Mouse (Mus musculus): ENCODE measurements around the gene Lzic. TPM values are rescaled to one million over a fixed set of nuclear protein-coding genes. Genes with fewer than 3 reads are reported as not detected.

Gene Lzic
- total and polyA plus RNA-seq, 2 experiments: 5.3 to 5.7 TPM

DNA sequence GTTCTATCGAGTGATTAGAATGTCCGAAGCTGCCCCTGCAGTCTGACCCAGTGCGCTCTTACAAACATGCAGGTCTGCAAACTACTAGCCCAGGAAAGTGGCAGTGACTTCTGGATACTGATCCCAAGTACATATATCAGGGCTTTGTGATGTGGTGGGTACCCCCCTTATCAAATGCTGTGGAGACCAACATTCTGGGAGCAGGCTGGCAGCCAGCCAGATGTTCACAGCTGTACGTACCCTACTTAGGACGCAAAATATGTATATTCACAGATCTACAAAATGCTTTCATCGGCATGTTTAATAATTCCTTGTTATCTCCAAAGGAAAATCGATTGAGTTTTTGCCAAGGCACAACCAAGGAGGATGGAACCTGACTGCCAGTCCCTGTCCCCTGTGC, 27.0 kb downstream of the Lzic start:
- H3K9ac ChIP-seq (ENCODE audit: low read depth, low read length): no peak overlapping the region
- no peaks in the 10 kb centered on the region for H3K27me3 ChIP-seq (ENCODE audit: control insufficient read depth, insufficient read depth, low read length)
- no peak for DNase-seq (ENCODE audit: extremely low read depth, low read depth, low spot score)
- H3K27ac ChIP-seq (replicated peaks; ENCODE audit: insufficient read depth, low read depth, low read length): no peak overlapping the region
- WGBS: 91% methylated on average over 7 of the region's 7 CpGs
- H3K79me2 ChIP-seq (ENCODE audit: control insufficient read depth, insufficient read depth, low read length): no peaks in the 10 kb centered on the region
- H3K36me3 ChIP-seq (ENCODE audit: control insufficient read depth, insufficient read depth, low read length): no peaks in the 10 kb centered on the region
- H3K4me3 ChIP-seq (ENCODE audit: insufficient read depth, low read depth, low read length): no peak overlapping the region
- TF ChIP-seq POLR2A (IDR thresholded peaks at IDR 0.05; ENCODE audit: extremely low read depth, insufficient read depth, low read length) (no peak), CTCF (IDR thresholded peaks at IDR 0.05; ENCODE audit: low read depth, low read length) (no peak)
- H3K4me1 ChIP-seq (ENCODE audit: control insufficient read depth, insufficient read depth, low read length): peaks cover 4% of the 10 kb centered on the region; the same call in 1 of the 2 replicates

DNA sequence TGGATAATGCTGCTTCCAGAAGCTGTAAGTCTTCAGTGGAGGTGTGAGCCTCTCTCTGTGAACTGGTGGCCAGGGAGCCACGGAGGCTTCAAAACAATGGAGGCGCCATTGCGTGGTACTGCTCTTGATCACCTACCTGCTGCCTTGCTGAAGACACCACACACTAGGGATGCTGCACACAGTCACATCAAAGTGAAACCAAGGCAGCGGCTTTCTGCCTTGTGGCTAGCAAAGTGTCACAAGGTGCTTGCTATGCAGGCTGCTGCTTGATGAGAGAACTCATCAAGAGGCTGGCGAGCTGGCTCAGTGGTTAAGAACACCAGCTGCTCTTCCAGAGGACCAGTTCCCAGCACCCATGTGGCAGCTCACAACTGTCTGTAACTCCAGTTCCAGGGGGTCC, 30.7 kb downstream of the Lzic start:
- H3K9ac ChIP-seq (ENCODE audit: low read depth, low read length): no peak overlapping the region
- peaks cover 12% of the 10 kb centered on the region for H3K4me1 ChIP-seq (ENCODE audit: control insufficient read depth, insufficient read depth, low read length)
- no peak for TF ChIP-seq POLR2A (IDR thresholded peaks at IDR 0.05; ENCODE audit: extremely low read depth, insufficient read depth, low read length)
- no peak for TF ChIP-seq CTCF (IDR thresholded peaks at IDR 0.05; ENCODE audit: low read depth, low read length)
- H3K36me3 ChIP-seq (ENCODE audit: control insufficient read depth, insufficient read depth, low read length): no peaks in the 10 kb centered on the region
- H3K79me2 ChIP-seq (ENCODE audit: control insufficient read depth, insufficient read depth, low read length): no peaks in the 10 kb centered on the region
- H3K4me3 ChIP-seq (ENCODE audit: insufficient read depth, low read depth, low read length): no peak overlapping the region
- DNase-seq (ENCODE audit: extremely low read depth, low read depth, low spot score): no peak
- no peak overlapping the region for H3K27ac ChIP-seq (replicated peaks; ENCODE audit: insufficient read depth, low read depth, low read length)
- H3K27me3 ChIP-seq (ENCODE audit: control insufficient read depth, insufficient read depth, low read length): no peaks in the 10 kb centered on the region
- 90% methylated on average over 5 of the region's 5 CpGs for WGBS

DNA sequence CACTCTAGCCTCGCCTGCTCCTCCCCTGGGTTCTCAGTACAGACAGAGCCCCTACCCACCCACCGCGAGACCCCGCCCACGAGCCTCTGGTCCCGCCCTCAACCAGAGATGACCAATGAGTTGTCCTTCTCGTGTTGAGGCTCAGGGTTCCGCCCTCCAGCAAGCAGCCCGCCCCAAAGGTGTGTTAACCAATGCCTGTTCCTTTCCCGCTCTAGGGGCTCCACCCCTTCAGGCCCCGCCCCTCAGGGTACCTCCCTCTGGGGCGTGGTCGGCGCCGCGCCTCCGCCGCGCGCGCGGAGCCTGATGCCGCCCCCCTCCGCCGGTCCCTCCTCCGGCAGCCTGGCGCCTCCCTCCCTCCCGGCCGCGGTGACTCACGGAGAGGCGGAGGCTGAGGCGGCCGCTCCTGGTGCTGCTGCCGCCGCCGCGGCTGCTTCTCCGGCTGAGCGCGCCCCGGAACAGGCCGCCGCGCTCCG, 32.9 kb downstream of the Lzic start, which contains the start of gene Ctnnbip1:
TSS of gene Ctnnbip1 (plus strand) at position 369 of the 473 bp plus-strand sequence.
- peak; percentile 88 for DNase-seq (ENCODE audit: extremely low read depth, low read depth, low spot score)
- H3K9ac ChIP-seq (ENCODE audit: low read depth, low read length): peak within 1 kb of the TSS; percentile 73
- no peaks in the 10 kb centered on the region for H3K79me2 ChIP-seq (ENCODE audit: control insufficient read depth, insufficient read depth, low read length)
- H3K4me3 ChIP-seq (ENCODE audit: insufficient read depth, low read depth, low read length): peak within 1 kb of the TSS; percentile 49
- H3K4me1 ChIP-seq (ENCODE audit: control insufficient read depth, insufficient read depth, low read length): peaks cover 7% of the 10 kb centered on the region
- WGBS: 2% methylated on average over 40 of the region's 46 CpGs
- no peaks in the 10 kb centered on the region for H3K36me3 ChIP-seq (ENCODE audit: control insufficient read depth, insufficient read depth, low read length)
- TF ChIP-seq CTCF (IDR thresholded peaks at IDR 0.05; ENCODE audit: low read depth, low read length) (no peak), POLR2A (IDR thresholded peaks at IDR 0.05; ENCODE audit: extremely low read depth, insufficient read depth, low read length) (0 out of 2 replicates have a peak, but pooled peaks have one; percentile 35)
- no peaks in the 10 kb centered on the region for H3K27me3 ChIP-seq (ENCODE audit: control insufficient read depth, insufficient read depth, low read length)
- H3K27ac ChIP-seq (replicated peaks; ENCODE audit: insufficient read depth, low read depth, low read length): no peak within 1 kb of the TSS

DNA sequence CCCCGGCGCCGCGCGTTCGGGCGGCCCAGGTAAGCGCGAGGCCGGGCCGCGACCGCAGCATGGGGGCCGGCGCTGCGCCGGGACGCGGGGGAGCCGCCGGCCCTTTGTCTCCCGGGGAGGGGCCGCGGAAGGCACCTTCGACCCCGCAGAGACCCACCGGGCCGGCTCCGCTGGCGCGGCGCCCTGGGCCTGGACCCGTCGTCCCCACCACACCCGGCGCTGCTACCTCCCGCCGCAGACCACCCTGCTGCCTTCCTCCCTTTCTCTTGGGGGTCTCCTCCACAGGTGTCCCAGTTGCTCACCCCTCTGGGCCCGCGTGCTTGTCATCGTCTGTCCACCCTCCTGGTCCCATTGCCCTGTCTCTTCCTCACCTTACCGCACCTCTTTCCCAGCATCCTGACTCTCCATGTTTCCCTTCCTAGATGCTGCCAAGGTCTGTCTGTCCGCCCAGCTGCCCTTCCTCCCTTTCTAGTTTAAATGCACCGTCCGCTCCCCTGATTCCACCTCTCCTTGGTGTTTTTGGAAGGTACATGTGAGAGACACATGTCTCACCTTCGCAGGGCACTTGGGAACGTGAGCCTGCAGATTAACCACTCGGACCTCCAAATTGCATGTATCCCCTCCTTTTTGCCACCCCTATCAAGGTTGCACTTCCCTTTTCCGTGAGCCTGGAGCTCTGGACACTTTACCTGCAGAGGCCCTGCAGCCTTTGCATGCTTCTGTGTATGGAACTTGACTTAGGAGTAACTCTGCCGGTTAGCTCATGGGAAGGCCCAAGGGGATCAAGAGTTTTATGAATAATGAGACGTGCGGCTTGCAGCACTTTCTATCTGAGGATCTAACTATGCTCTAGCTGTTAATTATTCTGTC, 33.6 kb downstream of the Lzic start:
- Histone ChIP-seq H3K27me3 (ENCODE audit: control insufficient read depth, insufficient read depth, low read length) (no peaks in the 10 kb centered on the region), H3K9ac (ENCODE audit: low read depth, low read length) (peak overlapping the region; percentile 73), H3K36me3 (ENCODE audit: control insufficient read depth, insufficient read depth, low read length) (no peaks in the 10 kb centered on the region), H3K27ac (replicated peaks; ENCODE audit: insufficient read depth, low read depth, low read length) (no peak overlapping the region), H3K4me3 (ENCODE audit: insufficient read depth, low read depth, low read length) (peak overlapping the region; percentile 49), H3K4me1 (ENCODE audit: control insufficient read depth, insufficient read depth, low read length) (peaks cover 7% of the 10 kb centered on the region), H3K79me2 (ENCODE audit: control insufficient read depth, insufficient read depth, low read length) (no peaks in the 10 kb centered on the region; the same call in 1 of the 2 replicates)
- TF ChIP-seq POLR2A (IDR thresholded peaks at IDR 0.05; ENCODE audit: extremely low read depth, insufficient read depth, low read length): no peak
- DNase-seq (ENCODE audit: extremely low read depth, low read depth, low spot score): peak; percentile 19
- WGBS: 11% methylated on average over 50 of the region's 52 CpGs

DNA sequence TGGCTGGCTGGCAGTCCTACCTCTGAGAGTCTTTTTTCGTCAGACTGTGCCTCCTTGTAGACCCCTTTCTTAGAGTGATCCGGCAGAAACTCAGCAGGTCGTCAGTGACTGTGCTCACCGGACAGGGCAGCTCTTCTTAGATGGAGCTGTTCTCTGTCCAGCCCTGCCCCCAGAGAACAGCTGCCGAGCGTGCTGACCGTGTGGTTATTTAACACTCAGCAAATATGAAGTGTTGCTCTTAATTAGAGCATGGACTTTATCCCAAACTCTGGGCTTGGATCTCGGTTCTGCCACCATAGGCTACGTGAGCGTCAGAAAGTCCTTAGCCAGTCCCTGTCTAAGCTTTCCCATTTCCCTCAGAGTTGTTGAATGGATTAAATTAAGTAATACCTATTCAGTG, 36.2 kb downstream of the Lzic start:
- Histone ChIP-seq H3K36me3 (ENCODE audit: control insufficient read depth, insufficient read depth, low read length) (no peaks in the 10 kb centered on the region), H3K4me3 (ENCODE audit: insufficient read depth, low read depth, low read length) (no peak overlapping the region)

DNA sequence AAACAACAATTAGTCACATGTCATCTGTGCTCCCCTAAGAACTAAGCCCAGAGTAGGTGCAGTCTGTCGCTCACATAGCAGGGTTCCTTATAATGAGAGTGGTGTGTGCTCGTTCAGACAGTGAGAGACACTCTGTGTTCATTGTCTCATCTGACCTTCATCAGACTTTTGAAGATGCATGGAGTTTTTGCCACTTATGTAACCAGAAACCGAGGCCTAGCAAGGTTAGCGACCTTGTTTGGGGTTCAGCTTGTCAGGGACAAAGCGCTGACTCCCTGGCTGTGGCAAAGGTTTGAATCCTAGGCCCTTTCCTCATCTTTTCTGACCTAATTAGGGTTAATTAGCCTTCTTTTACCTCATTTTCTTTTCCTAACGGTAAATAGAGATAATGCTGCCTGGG, 38.9 kb downstream of the Lzic start:
- Histone ChIP-seq H3K4me3 (ENCODE audit: insufficient read depth, low read depth, low read length) (no peak overlapping the region), H3K79me2 (ENCODE audit: control insufficient read depth, insufficient read depth, low read length) (no peaks in the 10 kb centered on the region; the same call in 1 of the 2 replicates), H3K27me3 (ENCODE audit: control insufficient read depth, insufficient read depth, low read length) (no peaks in the 10 kb centered on the region), H3K36me3 (ENCODE audit: control insufficient read depth, insufficient read depth, low read length) (no peaks in the 10 kb centered on the region), H3K9ac (ENCODE audit: low read depth, low read length) (no peak overlapping the region), H3K4me1 (ENCODE audit: control insufficient read depth, insufficient read depth, low read length) (peaks cover 5% of the 10 kb centered on the region), H3K27ac (replicated peaks; ENCODE audit: insufficient read depth, low read depth, low read length) (no peak overlapping the region)
- WGBS: 76% methylated on average over 6 of the region's 6 CpGs
- TF ChIP-seq CTCF (IDR thresholded peaks at IDR 0.05; ENCODE audit: low read depth, low read length): no peak
- TF ChIP-seq POLR2A (IDR thresholded peaks at IDR 0.05; ENCODE audit: extremely low read depth, insufficient read depth, low read length): no peak
- DNase-seq (ENCODE audit: extremely low read depth, low read depth, low spot score): peak; percentile 21

More for the DNA sequence above, 36.2 kb downstream of the Lzic start:
- no peak overlapping the region for H3K9ac ChIP-seq (ENCODE audit: low read depth, low read length)
- H3K79me2 ChIP-seq (ENCODE audit: control insufficient read depth, insufficient read depth, low read length): no peaks in the 10 kb centered on the region; the same call in 1 of the 2 replicates
- peak overlapping the region; percentile 30 for H3K27ac ChIP-seq (replicated peaks; ENCODE audit: insufficient read depth, low read depth, low read length)
- peak; percentile 77 for DNase-seq (ENCODE audit: extremely low read depth, low read depth, low spot score)
- peaks cover 7% of the 10 kb centered on the region for H3K4me1 ChIP-seq (ENCODE audit: control insufficient read depth, insufficient read depth, low read length)
- WGBS: 35% methylated on average over 10 of the region's 10 CpGs
- no peaks in the 10 kb centered on the region for H3K27me3 ChIP-seq (ENCODE audit: control insufficient read depth, insufficient read depth, low read length)
- TF ChIP-seq POLR2A (IDR thresholded peaks at IDR 0.05; ENCODE audit: extremely low read depth, insufficient read depth, low read length): no peak
- no peak for TF ChIP-seq CTCF (IDR thresholded peaks at IDR 0.05; ENCODE audit: low read depth, low read length)

Measured in liver, adult 2 months (tissue).